Mouse (Mus musculus): ENCODE measurements around the gene Msgn1. TPM values are rescaled to one million over a fixed set of nuclear protein-coding genes. Genes with fewer than 3 reads are reported as not detected.

Gene Msgn1
- total RNA-seq (2014; rRNA removed) (not detected in 2 replicates), polyA plus RNA-seq (2012; rRNA removed) (not detected in 2 replicates)

DNA sequence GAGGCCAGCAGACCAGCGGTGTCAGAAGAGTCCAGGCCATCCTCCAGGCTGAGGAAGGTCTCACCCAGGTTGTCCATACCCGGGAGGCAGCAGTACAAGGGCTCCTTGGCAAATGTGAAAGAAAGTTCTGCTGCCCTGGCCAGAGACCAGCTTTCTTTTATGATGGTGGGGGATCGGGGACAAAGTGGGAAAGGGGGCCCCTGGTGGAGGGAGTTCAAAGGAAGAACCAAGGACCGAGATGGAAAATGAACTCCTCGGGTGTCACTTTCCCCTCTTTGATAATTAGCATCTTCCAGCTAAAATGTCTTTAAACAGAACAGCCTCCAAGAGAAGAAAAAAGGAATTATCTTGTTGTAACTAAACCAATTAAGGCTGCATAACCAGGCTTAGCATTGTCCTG lies at the start of gene Msgn1:
Msgn1 (minus strand) TSS at position 101 of the 400 bp plus-strand sequence.
- Histone ChIP-seq H3K27ac (replicated peaks; ENCODE audit: insufficient read depth, low read depth, low read length) (no peak within 1 kb of the TSS), H3K79me2 (ENCODE audit: control insufficient read depth, insufficient read depth, low read length) (no peaks in the 10 kb centered on the region), H3K4me3 (ENCODE audit: insufficient read depth, low read depth, low read length) (no peak within 1 kb of the TSS), H3K27me3 (ENCODE audit: control insufficient read depth, insufficient read depth, low read length) (no peaks in the 10 kb centered on the region), H3K36me3 (ENCODE audit: control insufficient read depth, insufficient read depth, low read length) (no peaks in the 10 kb centered on the region), H3K9ac (ENCODE audit: low read depth, low read length) (no peak within 1 kb of the TSS), H3K4me1 (ENCODE audit: control insufficient read depth, insufficient read depth, low read length) (no peaks in the 10 kb centered on the region)
- WGBS = 70% methylated on average over 5 of the region's 5 CpGs
- no peak for DNase-seq (ENCODE audit: extremely low read depth, low read depth, low spot score)
- TF ChIP-seq CTCF (IDR thresholded peaks at IDR 0.05; ENCODE audit: low read depth, low read length) = no peak
- TF ChIP-seq POLR2A (IDR thresholded peaks at IDR 0.05; ENCODE audit: extremely low read depth, insufficient read depth, low read length) = no peak

GRCm38 (mm10) chr12:11250322-11250721 lies 41.5 kb upstream of the Msgn1 start:
- no peaks in the 10 kb centered on the region for H3K4me1 ChIP-seq (ENCODE audit: control insufficient read depth, insufficient read depth, low read length)
- no peaks in the 10 kb centered on the region for H3K36me3 ChIP-seq (ENCODE audit: control insufficient read depth, insufficient read depth, low read length)
- H3K4me3 ChIP-seq (ENCODE audit: insufficient read depth, low read depth, low read length) = no peak overlapping the region
- no peak overlapping the region for H3K27ac ChIP-seq (replicated peaks; ENCODE audit: insufficient read depth, low read depth, low read length)
- no peak for TF ChIP-seq POLR2A (IDR thresholded peaks at IDR 0.05; ENCODE audit: extremely low read depth, insufficient read depth, low read length)
- TF ChIP-seq CTCF (IDR thresholded peaks at IDR 0.05; ENCODE audit: low read depth, low read length) = no peak
- WGBS = 96% methylated on average over 3 of the region's 3 CpGs
- no peaks in the 10 kb centered on the region for H3K27me3 ChIP-seq (ENCODE audit: control insufficient read depth, insufficient read depth, low read length)
- no peak for DNase-seq (ENCODE audit: extremely low read depth, low read depth, low spot score)
- no peak overlapping the region for H3K9ac ChIP-seq (ENCODE audit: low read depth, low read length)
- no peaks in the 10 kb centered on the region for H3K79me2 ChIP-seq (ENCODE audit: control insufficient read depth, insufficient read depth, low read length)

DNA sequence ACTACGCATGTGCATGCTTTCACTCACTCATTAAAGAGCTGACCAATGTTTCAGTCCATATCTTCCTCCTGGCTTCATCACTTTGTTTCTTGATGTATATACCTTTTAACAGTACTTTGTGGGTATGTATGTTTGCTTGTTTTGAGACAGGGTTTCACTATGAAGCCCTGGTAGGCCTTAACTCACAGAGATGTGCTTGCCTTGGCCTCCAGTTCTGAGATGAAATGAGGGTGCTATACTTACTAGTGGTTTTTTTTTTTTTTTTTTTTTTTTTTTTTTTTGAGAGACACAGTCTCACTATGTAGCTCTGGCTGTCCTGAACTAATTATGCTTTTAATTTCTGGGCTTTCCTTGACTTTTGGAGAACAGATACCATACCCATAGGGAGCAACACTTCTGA lies 38.7 kb upstream of the Msgn1 start:
- DNase-seq (ENCODE audit: extremely low read depth, low read depth, low spot score) = no peak
- Histone ChIP-seq H3K36me3 (ENCODE audit: control insufficient read depth, insufficient read depth, low read length) (no peaks in the 10 kb centered on the region), H3K9ac (ENCODE audit: low read depth, low read length) (no peak overlapping the region), H3K27ac (replicated peaks; ENCODE audit: insufficient read depth, low read depth, low read length) (no peak overlapping the region), H3K79me2 (ENCODE audit: control insufficient read depth, insufficient read depth, low read length) (no peaks in the 10 kb centered on the region), H3K27me3 (ENCODE audit: control insufficient read depth, insufficient read depth, low read length) (no peaks in the 10 kb centered on the region), H3K4me1 (ENCODE audit: control insufficient read depth, insufficient read depth, low read length) (no peaks in the 10 kb centered on the region), H3K4me3 (ENCODE audit: insufficient read depth, low read depth, low read length) (no peak overlapping the region)
- WGBS = 98% methylated on average over 1 of the region's 1 CpGs
- no peak for TF ChIP-seq POLR2A (IDR thresholded peaks at IDR 0.05; ENCODE audit: extremely low read depth, insufficient read depth, low read length)
- no peak for TF ChIP-seq CTCF (IDR thresholded peaks at IDR 0.05; ENCODE audit: low read depth, low read length)

GRCm38 (mm10) chr12:11235996-11236395 lies 27.2 kb upstream of the Msgn1 start:
- Histone ChIP-seq H3K4me1 (ENCODE audit: control insufficient read depth, insufficient read depth, low read length) (no peaks in the 10 kb centered on the region), H3K4me3 (ENCODE audit: insufficient read depth, low read depth, low read length) (no peak overlapping the region), H3K36me3 (ENCODE audit: control insufficient read depth, insufficient read depth, low read length) (no peaks in the 10 kb centered on the region), H3K27me3 (ENCODE audit: control insufficient read depth, insufficient read depth, low read length) (no peaks in the 10 kb centered on the region), H3K9ac (ENCODE audit: low read depth, low read length) (no peak overlapping the region), H3K79me2 (ENCODE audit: control insufficient read depth, insufficient read depth, low read length) (no peaks in the 10 kb centered on the region), H3K27ac (replicated peaks; ENCODE audit: insufficient read depth, low read depth, low read length) (no peak overlapping the region)
- WGBS = 77% methylated on average over 2 of the region's 2 CpGs
- no peak for DNase-seq (ENCODE audit: extremely low read depth, low read depth, low spot score)
- TF ChIP-seq POLR2A (IDR thresholded peaks at IDR 0.05; ENCODE audit: extremely low read depth, insufficient read depth, low read length) = no peak
- TF ChIP-seq CTCF (IDR thresholded peaks at IDR 0.05; ENCODE audit: low read depth, low read length) = no peak

- Histone ChIP-seq H3K4me3 (ENCODE audit: insufficient read depth, low read depth, low read length) (no peak overlapping the region), H3K4me1 (ENCODE audit: control insufficient read depth, insufficient read depth, low read length) (no peaks in the 10 kb centered on the region), H3K9ac (ENCODE audit: low read depth, low read length) (no peak overlapping the region), H3K36me3 (ENCODE audit: control insufficient read depth, insufficient read depth, low read length) (no peaks in the 10 kb centered on the region), H3K79me2 (ENCODE audit: control insufficient read depth, insufficient read depth, low read length) (no peaks in the 10 kb centered on the region), H3K27me3 (ENCODE audit: control insufficient read depth, insufficient read depth, low read length) (no peaks in the 10 kb centered on the region), H3K27ac (replicated peaks; ENCODE audit: insufficient read depth, low read depth, low read length) (no peak overlapping the region)
- TF ChIP-seq POLR2A (IDR thresholded peaks at IDR 0.05; ENCODE audit: extremely low read depth, insufficient read depth, low read length) = no peak
- no peak for TF ChIP-seq CTCF (IDR thresholded peaks at IDR 0.05; ENCODE audit: low read depth, low read length)
- no peak for DNase-seq (ENCODE audit: extremely low read depth, low read depth, low spot score)
- 79% methylated on average over 2 of the region's 2 CpGs for WGBS
These were observed 21.5 kb upstream of the Msgn1 start for GRCm38 (mm10) chr12:11230267-11230666.

GRCm38 (mm10) chr12:11226529-11227268 lies 17.9 kb upstream of the Msgn1 start:
- 65% methylated on average over 5 of the region's 5 CpGs for WGBS
- no peaks in the 10 kb centered on the region for H3K79me2 ChIP-seq (ENCODE audit: control insufficient read depth, insufficient read depth, low read length)
- TF ChIP-seq CTCF (IDR thresholded peaks at IDR 0.05; ENCODE audit: low read depth, low read length) (no peak), POLR2A (IDR thresholded peaks at IDR 0.05; ENCODE audit: extremely low read depth, insufficient read depth, low read length) (no peak)
- H3K9ac ChIP-seq (ENCODE audit: low read depth, low read length) = no peak overlapping the region
- H3K36me3 ChIP-seq (ENCODE audit: control insufficient read depth, insufficient read depth, low read length) = no peaks in the 10 kb centered on the region
- H3K27me3 ChIP-seq (ENCODE audit: control insufficient read depth, insufficient read depth, low read length) = no peaks in the 10 kb centered on the region
- no peak for DNase-seq (ENCODE audit: extremely low read depth, low read depth, low spot score)
- no peak overlapping the region for H3K27ac ChIP-seq (replicated peaks; ENCODE audit: insufficient read depth, low read depth, low read length)
- no peak overlapping the region for H3K4me3 ChIP-seq (ENCODE audit: insufficient read depth, low read depth, low read length)
- no peaks in the 10 kb centered on the region for H3K4me1 ChIP-seq (ENCODE audit: control insufficient read depth, insufficient read depth, low read length)
